10 mouse cellular contexts compared by ENCODE assay signal in genomic region chr2:118762784-118763148, GRCm38 (mm10). TPM values are rescaled to one million over a fixed set of nuclear protein-coding genes. Genes with fewer than 3 reads are reported as not detected.
DNase-seq lines count a peak whose midpoint lies in the region; ATAC-seq and TF ChIP-seq lines count a peak whose summit lies in the region.
"Had no signal": no experiment of that assay in that cellular context is flagged by ENCODE, and none has a peak within 500 bp of the region (broad histone marks: within the 10 kb centered on the region; RNA-seq: fewer than 3 reads in every experiment).

No protein-coding gene starts in this region.

- peaks cover 62% of the 10 kb centered on the region for H3K27me3 ChIP-seq in heart, embryonic 10.5 days (ENCODE audit: insufficient read depth, poor library complexity, severe bottlenecking)
- no peaks in the 10 kb centered on the region for H3K27me3 ChIP-seq in ES-Bruce4 (ENCODE audit: control insufficient read depth, insufficient read depth, low read length, poor library complexity, severe bottlenecking)
- no peaks in the 10 kb centered on the region for H3K27me3 ChIP-seq in forebrain, postnatal 0 days (ENCODE audit: insufficient read depth, low read length)

- H3K9ac ChIP-seq in ES-Bruce4 (ENCODE audit: low read depth, poor library complexity, severe bottlenecking) = peak overlapping the region; percentile 32; the same call in 1 of the 2 replicates
- peak overlapping the region; percentile 19; the same call in 1 of the 2 replicates for H3K9ac ChIP-seq in forebrain, postnatal 0 days

- peak; percentile 85 for DNase-seq in heart, embryonic 10.5 days (ENCODE audit: low spot score)
- no peak for DNase-seq in heart, postnatal 10 days
- DNase-seq in forebrain, postnatal 0 days = no peak
- no peak for DNase-seq in adrenal gland, adult (ENCODE audit: inconsistent age in 2 of 2, low spot score in 1 of 2)
- no peak for DNase-seq in spleen, adult 18-20 months
- DNase-seq in gastrocnemius, postnatal 14 days = no peak

- no peak for TF ChIP-seq POLR2A in ES-Bruce4 (IDR thresholded peaks at IDR 0.05; ENCODE audit: insufficient read depth, low read length)

- H3K9me3 ChIP-seq in heart, embryonic 10.5 days = no peaks in the 10 kb centered on the region
- H3K9me3 ChIP-seq in ES-Bruce4 (replicated peaks; ENCODE audit: control insufficient read depth, insufficient read depth, low read length, poor library complexity, severe bottlenecking) = no peaks in the 10 kb centered on the region
- no peaks in the 10 kb centered on the region for H3K9me3 ChIP-seq in forebrain, postnatal 0 days (ENCODE audit: low read length)

- H3K4me1 ChIP-seq in heart, embryonic 10.5 days = peaks cover 56% of the 10 kb centered on the region
- no peaks in the 10 kb centered on the region for H3K4me1 ChIP-seq in ES-Bruce4 (ENCODE audit: control insufficient read depth, insufficient read depth, low read length)
- peaks cover 22% of the 10 kb centered on the region for H3K4me1 ChIP-seq in forebrain, postnatal 0 days (ENCODE audit: insufficient read depth)

- no peak for TF ChIP-seq EP300 in ES-Bruce4 (IDR thresholded peaks at IDR 0.05; ENCODE audit: insufficient read depth, low read depth, low read length)

- ATAC-seq in forebrain, postnatal 0 days = no peak
- ATAC-seq in megakaryocyte progenitor cell, adult 5-6 weeks (replicated peaks; ENCODE audit: poor library complexity) = peak; percentile 21

- peak overlapping the region; percentile 52 for H3K4me3 ChIP-seq in heart, embryonic 10.5 days
- H3K4me3 ChIP-seq in ES-Bruce4 (ENCODE audit: low read depth, low read length) = peak overlapping the region; percentile 6; the same call in 1 of the 2 replicates
- H3K4me3 ChIP-seq in forebrain, postnatal 0 days (ENCODE audit: low read depth, low read length) = no peak overlapping the region

- intact Hi-C loops in heart, postnatal 10 days (cut with DNase I) = loop anchor here (1.0 kb wide), 1 partner anchor 16 kb away; no protein-coding TSS in a partner anchor
- intact Hi-C loops in gastrocnemius, postnatal 14 days (cut with DNase I; ENCODE audit: low total_unique reads) = no loop called here

- peak overlapping the region; percentile 91 for H3K27ac ChIP-seq in heart, embryonic 10.5 days
- no peak overlapping the region for H3K27ac ChIP-seq in ES-Bruce4 (ENCODE audit: insufficient read depth, low read length)
- H3K27ac ChIP-seq in forebrain, postnatal 0 days (ENCODE audit: low read depth, low read length) = peak overlapping the region; percentile 83; the same call in 1 of the 2 replicates

- 9% methylated on average over 10 of the region's 10 CpGs for WGBS in heart, embryonic 10.5 days
- 11% methylated on average over 10 of the region's 10 CpGs for WGBS in forebrain, postnatal 0 days

- peak overlapping the region; percentile 32 for H3K4me2 ChIP-seq in forebrain, postnatal 0 days (ENCODE audit: low read depth)

- no peak for TF ChIP-seq CTCF in ES-Bruce4 (IDR thresholded peaks at IDR 0.05; ENCODE audit: low read depth, low read length)
- no peak for TF ChIP-seq CTCF in forebrain, postnatal 0 days (IDR thresholded peaks at IDR 0.05; ENCODE audit: low read depth)

- H3K36me3 ChIP-seq in heart, embryonic 10.5 days = no peaks in the 10 kb centered on the region
- H3K36me3 ChIP-seq in ES-Bruce4 (ENCODE audit: control insufficient read depth, insufficient read depth, low read length, poor library complexity, severe bottlenecking) = no peaks in the 10 kb centered on the region
- H3K36me3 ChIP-seq in forebrain, postnatal 0 days (ENCODE audit: insufficient read depth) = no peaks in the 10 kb centered on the region

RNA-seq across cellular contexts. Expression of gene Ccdc9b, which starts 0.3 kb away (rescaled TPM):
- 0.94 and 1.8 TPM in 2 replicates for polyA plus RNA-seq in heart, embryonic 10.5 days (2016; fragmentation: Nextera tagmentation; extraction: Ambion mirVana)
- total RNA-seq in heart, postnatal 10 days (2021) = 1 to 10 TPM; 8.4 to 9.9 TPM
- 0.38 and 0.51 TPM in 2 replicates for polyA plus RNA-seq in ES-Bruce4 (2011; ENCODE audit: insufficient read depth, insufficient read length, low read depth, missing spikeins)
- total RNA-seq in forebrain, postnatal 0 days (2014; rRNA removed) = 1.8 and 2.4 TPM in 2 replicates
- 0.33 and 0.53 TPM in 2 replicates for polyA plus RNA-seq in forebrain, postnatal 0 days (2015; fragmentation: Nextera tagmentation; extraction: Ambion mirVana)
- 0.07 and 0.25 TPM in 2 replicates for total RNA-seq in megakaryocyte progenitor cell, adult 5-6 weeks (2015)
- 0.42 and 0.47 TPM in 2 replicates for total RNA-seq in megakaryocyte progenitor cell, adult 5-6 weeks (2017)
- total RNA-seq in gastrocnemius, postnatal 14 days (2021) = 1 to 10 TPM; 6.8 to 6.9 TPM
- total RNA-seq: CH12.LX had no signal

RNA-seq across cellular contexts. Expression of gene Phgr1, which starts 9.8 kb away (rescaled TPM):
- not detected in 2 replicates for polyA plus RNA-seq in heart, embryonic 10.5 days (2016; fragmentation: Nextera tagmentation; extraction: Ambion mirVana)
- total RNA-seq in heart, postnatal 10 days (2021) = not detected
- polyA plus RNA-seq in ES-Bruce4 (2011; ENCODE audit: insufficient read depth, insufficient read length, low read depth, missing spikeins) = not detected in 2 replicates
- total RNA-seq in forebrain, postnatal 0 days (2014; rRNA removed) = not detected in 2 replicates
- not detected in 2 replicates for polyA plus RNA-seq in forebrain, postnatal 0 days (2015; fragmentation: Nextera tagmentation; extraction: Ambion mirVana)
- not detected in 2 replicates for total RNA-seq in megakaryocyte progenitor cell, adult 5-6 weeks (2015)
- total RNA-seq in megakaryocyte progenitor cell, adult 5-6 weeks (2017) = not detected in 2 replicates
- total RNA-seq in gastrocnemius, postnatal 14 days (2021) = not detected
- total RNA-seq: CH12.LX; gastrocnemius, postnatal 25 days had no signal

RNA-seq across cellular contexts. Expression of gene Disp2, which starts 16.8 kb away (rescaled TPM):
- 0.20 and 0.23 TPM in 2 replicates for polyA plus RNA-seq in heart, embryonic 10.5 days (2016; fragmentation: Nextera tagmentation; extraction: Ambion mirVana)
- under 1 TPM in 1 of 2 experiments, not detected in 1; 0.07 TPM for total RNA-seq in heart, postnatal 10 days (2021)
- not detected in 2 replicates for polyA plus RNA-seq in ES-Bruce4 (2011; ENCODE audit: insufficient read depth, insufficient read length, low read depth, missing spikeins)
- total RNA-seq in forebrain, postnatal 0 days (2014; rRNA removed) = 48.4 and 91.3 TPM in 2 replicates
- polyA plus RNA-seq in forebrain, postnatal 0 days (2015; fragmentation: Nextera tagmentation; extraction: Ambion mirVana) = 25.4 and 40.4 TPM in 2 replicates
- total RNA-seq in megakaryocyte progenitor cell, adult 5-6 weeks (2015) = not detected in 2 replicates
- total RNA-seq in megakaryocyte progenitor cell, adult 5-6 weeks (2017) = not detected in 2 replicates
- under 1 TPM; 0.06 to 0.07 TPM for total RNA-seq in gastrocnemius, postnatal 14 days (2021)
- total RNA-seq: CH12.LX; gastrocnemius, postnatal 25 days had no signal

RNA-seq across cellular contexts. Expression of gene Inafm2, which starts 17.2 kb away (rescaled TPM):
- polyA plus RNA-seq in heart, embryonic 10.5 days (2016; fragmentation: Nextera tagmentation; extraction: Ambion mirVana) = 22.6 and 34.8 TPM in 2 replicates
- total RNA-seq in heart, postnatal 10 days (2021) = 10 to 100 TPM; 27.4 to 37.4 TPM
- polyA plus RNA-seq in ES-Bruce4 (2011; ENCODE audit: insufficient read depth, insufficient read length, low read depth, missing spikeins) = 3.6 and 3.8 TPM in 2 replicates
- 13.8 and 14.2 TPM in 2 replicates for total RNA-seq in forebrain, postnatal 0 days (2014; rRNA removed)
- polyA plus RNA-seq in forebrain, postnatal 0 days (2015; fragmentation: Nextera tagmentation; extraction: Ambion mirVana) = 15.7 and 17.2 TPM in 2 replicates
- 27.9 and 29.6 TPM in 2 replicates for total RNA-seq in megakaryocyte progenitor cell, adult 5-6 weeks (2015)
- total RNA-seq in megakaryocyte progenitor cell, adult 5-6 weeks (2017) = 17.9 and 20.3 TPM in 2 replicates
- 1 to 10 TPM; 5.3 TPM for total RNA-seq in gastrocnemius, postnatal 14 days (2021)

RNA-seq across cellular contexts. Expression of gene Plcb2, which starts 34.5 kb away (rescaled TPM):
- 1.4 and 1.6 TPM in 2 replicates for polyA plus RNA-seq in heart, embryonic 10.5 days (2016; fragmentation: Nextera tagmentation; extraction: Ambion mirVana)
- 1 to 10 TPM; 1.9 to 2.4 TPM for total RNA-seq in heart, postnatal 10 days (2021)
- not detected in 2 replicates for polyA plus RNA-seq in ES-Bruce4 (2011; ENCODE audit: insufficient read depth, insufficient read length, low read depth, missing spikeins)
- 0.92 and 1.1 TPM in 2 replicates for total RNA-seq in forebrain, postnatal 0 days (2014; rRNA removed)
- 0.52 and 0.83 TPM in 2 replicates for polyA plus RNA-seq in forebrain, postnatal 0 days (2015; fragmentation: Nextera tagmentation; extraction: Ambion mirVana)
- total RNA-seq in megakaryocyte progenitor cell, adult 5-6 weeks (2015) = 71.2 and 80.9 TPM in 2 replicates
- 61.1 and 70.4 TPM in 2 replicates for total RNA-seq in megakaryocyte progenitor cell, adult 5-6 weeks (2017)
- under 1 TPM; 0.08 to 0.27 TPM for total RNA-seq in gastrocnemius, postnatal 14 days (2021)

Comparison
In these comparisons a context has a peak if more than half of its experiments do, and no peak if none do; other contexts are left out.
1. RNA of gene Disp2, which starts 16.8 kb away (total RNA-seq): 48.4 to 91.3 TPM in forebrain, postnatal 0 days; 0.07 TPM in heart, postnatal 10 days, 0.06 to 0.07 TPM in gastrocnemius, postnatal 14 days and not detected in megakaryocyte progenitor cell, adult 5-6 weeks; every median in the first group is over 10 times any median in the second.